Mouse (Mus musculus): ENCODE data around the gene Mroh8.
A peak's percentile ranks its signal among the peaks of the same experiment; 100 is the strongest.
"Not testable (repeated sequence)": the region's sequence is repeated elsewhere in the genome, so short reads cannot be mapped to it uniquely, and the experiment has no call there.

Gene Mroh8

GRCm38 (mm10) chr2:157190651-157191050, 88.7 kb downstream of the Mroh8 start:
- DNase-seq (ENCODE audit: low spot score): no peak

- no peak for DNase-seq (ENCODE audit: low spot score)
These were observed 92.1 kb downstream of the Mroh8 start for GRCm38 (mm10) chr2:157187223-157187622.

GRCm38 (mm10) chr2:157186504-157186903, 92.8 kb downstream of the Mroh8 start:
- DNase-seq (ENCODE audit: low spot score): no peak

- no peak for DNase-seq (ENCODE audit: low spot score)
These were observed 94.2 kb downstream of the Mroh8 start for GRCm38 (mm10) chr2:157185022-157185660.

GRCm38 (mm10) chr2:157178167-157178566, 101.2 kb downstream of the Mroh8 start:
- no peak for DNase-seq (ENCODE audit: low spot score)

GRCm38 (mm10) chr2:157176248-157176647, 103.1 kb downstream of the Mroh8 start:
- DNase-seq (ENCODE audit: low spot score): no peak

- DNase-seq (ENCODE audit: low spot score): no peak
These were observed 104.9 kb downstream of the Mroh8 start for GRCm38 (mm10) chr2:157174416-157174815.

GRCm38 (mm10) chr2:157173555-157173954, 105.8 kb downstream of the Mroh8 start:
- no peak for DNase-seq (ENCODE audit: low spot score)

- no peak for DNase-seq (ENCODE audit: low spot score)
These were observed 106.4 kb downstream of the Mroh8 start for GRCm38 (mm10) chr2:157172984-157173383.

- no peak for DNase-seq (ENCODE audit: low spot score)
These were observed 108.7 kb downstream of the Mroh8 start for GRCm38 (mm10) chr2:157170626-157171025.

GRCm38 (mm10) chr2:157170166-157170565, 109.2 kb downstream of the Mroh8 start:
- peak; percentile 8 for DNase-seq (ENCODE audit: low spot score)

- no peak for DNase-seq (ENCODE audit: low spot score)
These were observed 112.8 kb downstream of the Mroh8 start for GRCm38 (mm10) chr2:157166371-157167080.

- not testable (repeated sequence) for DNase-seq (ENCODE audit: low spot score)
These were observed 113.8 kb downstream of the Mroh8 start for GRCm38 (mm10) chr2:157165312-157166224.

GRCm38 (mm10) chr2:157164101-157164500, 115.2 kb downstream of the Mroh8 start:
- no peak for DNase-seq (ENCODE audit: low spot score)
